Mouse (Mus musculus) cerebellum, adult 2 months (tissue): ENCODE measurements around the gene Inha.

Experiments
- CTCF ChIP-seq: fragments of 200-500 bp; IDR thresholded peaks from 2 replicates; pipeline ENCODE4 v1.5.1; 2011; ENCODE audit warnings: low read depth, mild to moderate bottlenecking, control low read depth, low read length, moderate library complexity, borderline replicate concordance; ENCODE audit not compliant: insufficient read depth
- POLR2A ChIP-seq: fragments of 200-500 bp; IDR thresholded peaks from 2 replicates; pipeline ENCODE4 v1.6.1; 2011; ENCODE audit warnings: low read length, control low read depth, borderline replicate concordance; ENCODE audit not compliant: insufficient read depth

GRCm38 (mm10) chr1:75463652-75464204, 43.1 kb upstream of the Inha start:
- TF ChIP-seq POLR2A (no peak), CTCF (no peak)
